Mouse (Mus musculus) MEL (cell line): ENCODE measurements around the gene Col26a1. TPM values are rescaled to one million over a fixed set of nuclear protein-coding genes. Genes with fewer than 3 reads are reported as not detected.

Source experiments
- DNase-seq: peaks from one replicate; pipeline ENCODE4 v3.0.0; 2011; ENCODE audit warnings: low read depth, low spot score
- H3K27ac ChIP-seq: 2 replicates; pipeline ENCODE4 v1.5.1; 2012; ENCODE audit warnings: low read depth, mild to moderate bottlenecking, control low read depth, low read length, moderate library complexity; ENCODE audit not compliant: control insufficient read depth
- H3K27me3 ChIP-seq, 2 experiments: fragments of 150-350 bp in 1 of 2; sonication (generic) in 1 of 2; 2 replicates each; pipeline ENCODE4 v1.6.1; 2012; ENCODE audit warnings: low read length in 2 of 2, mild to moderate bottlenecking in 2 of 2, improper control_type of control experiment in 1 of 2, moderate library complexity in 1 of 2; ENCODE audit not compliant: insufficient read depth in 2 of 2, control insufficient read depth in 1 of 2
- H3K36me3 ChIP-seq, 2 experiments: 2 replicates each; pipeline ENCODE4 v1.6.1; 2012 to 2014; ENCODE audit warnings: low read length in 2 of 2, improper control_type of control experiment in 1 of 2, inconsistent platforms in 1 of 2, mild to moderate bottlenecking in 1 of 2; ENCODE audit not compliant: insufficient read depth in 2 of 2, control insufficient read depth in 1 of 2
- H3K4me1 ChIP-seq, 2 experiments: fragments of 150-350 bp in 1 of 2; sonication (generic) in 1 of 2; 2 replicates each; pipeline ENCODE4 v1.6.1; 2012; ENCODE audit warnings: low read length in 2 of 2, improper control_type of control experiment in 1 of 2, mild to moderate bottlenecking in 1 of 2; ENCODE audit not compliant: insufficient read depth in 2 of 2, control insufficient read depth in 1 of 2
- H3K4me3 ChIP-seq, 2 experiments: fragments of 150-350 bp in 1 of 2; sonication (generic) in 1 of 2; 2 replicates each; pipeline ENCODE4 v1.5.1; 2012; ENCODE audit warnings: low read depth in 2 of 2, low read length in 2 of 2, mild to moderate bottlenecking in 2 of 2, moderate library complexity in 2 of 2, control low read depth in 1 of 2, improper control_type of control experiment in 1 of 2; ENCODE audit not compliant: control insufficient read depth in 1 of 2, insufficient read depth in 1 of 2
- H3K79me2 ChIP-seq: 2 replicates; pipeline ENCODE4 v1.6.1; 2012; ENCODE audit warnings: mild to moderate bottlenecking, low read length, moderate library complexity; ENCODE audit not compliant: control insufficient read depth, poor library complexity, insufficient read depth
- H3K9ac ChIP-seq: 2 replicates; pipeline ENCODE4 v1.6.1; 2012; ENCODE audit warnings: low read depth, mild to moderate bottlenecking, control low read depth, low read length, moderate library complexity; ENCODE audit not compliant: control insufficient read depth, poor library complexity, severe bottlenecking
- H3K9me3 ChIP-seq: fragments of 150-350 bp; sonication (generic); replicated peaks from 2 replicates; pipeline ENCODE4 v1.6.1; 2012; ENCODE audit warnings: mild to moderate bottlenecking, low read length, improper control_type of control experiment, moderate library complexity; ENCODE audit not compliant: insufficient read depth
- CHD2 ChIP-seq: IDR thresholded peaks from 2 replicates; pipeline ENCODE4 v1.6.1; 2011; ENCODE audit warnings: low read length, improper control_type of control experiment
- CTCF ChIP-seq, 3 experiments: IDR thresholded peaks in 2 of 3; conservative IDR thresholded peaks in 1 of 3; 2 replicates each; pipeline ENCODE4 v1.5.1; 2011 to 2012; ENCODE audit warnings: low read length in 3 of 3, low read depth in 2 of 3, mild to moderate bottlenecking in 2 of 3, improper control_type of control experiment in 1 of 3, inconsistent platforms in 1 of 3, mixed read lengths in 1 of 3, moderate library complexity in 1 of 3; ENCODE audit not compliant: control insufficient read depth in 1 of 3, insufficient read depth in 1 of 3, poor library complexity in 1 of 3, severe bottlenecking in 1 of 3
- EP300 ChIP-seq, 2 experiments: IDR thresholded peaks; 2 replicates each; pipeline ENCODE4 v1.6.1; 2011; ENCODE audit warnings: improper control_type of control experiment in 2 of 2, low read length in 2 of 2, low read depth in 1 of 2, mild to moderate bottlenecking in 1 of 2
- HCFC1 ChIP-seq: IDR thresholded peaks from 2 replicates; pipeline ENCODE4 v1.6.1; 2012; ENCODE audit warnings: low read depth, mild to moderate bottlenecking, inconsistent platforms, low read length, improper control_type of control experiment, moderate library complexity
- KAT2A ChIP-seq: conservative IDR thresholded peaks from 2 replicates; pipeline ENCODE4 v1.6.1; 2012; ENCODE audit warnings: low read depth, low read length, improper control_type of control experiment, inconsistent platforms
- MAZ ChIP-seq: IDR thresholded peaks from 2 replicates; pipeline ENCODE4 v1.6.1; 2012; ENCODE audit warnings: low read depth, mild to moderate bottlenecking, inconsistent platforms, low read length, improper control_type of control experiment
- NRF1 ChIP-seq: IDR thresholded peaks from 2 replicates; pipeline ENCODE4 v1.6.1; 2014; ENCODE audit warnings: low read depth, mild to moderate bottlenecking, inconsistent platforms, low read length, improper control_type of control experiment, moderate library complexity; ENCODE audit not compliant: poor library complexity, insufficient read depth, severe bottlenecking
- POLR2AphosphoS5 ChIP-seq: IDR thresholded peaks from 2 replicates; pipeline ENCODE4 v1.6.1; 2012; ENCODE audit warnings: low read depth, borderline replicate concordance, mild to moderate bottlenecking, inconsistent platforms, low read length, moderate library complexity, mixed read lengths
- RAD21 ChIP-seq: IDR thresholded peaks from 2 replicates; pipeline ENCODE4 v1.6.1; 2011; ENCODE audit warnings: mild to moderate bottlenecking, low read depth, low read length, improper control_type of control experiment
- RCOR1 ChIP-seq: IDR thresholded peaks from 2 replicates; pipeline ENCODE4 v1.6.1; 2012; ENCODE audit warnings: low read depth, mild to moderate bottlenecking, inconsistent platforms, low read length, improper control_type of control experiment
- SMC3 ChIP-seq: IDR thresholded peaks from 2 replicates; pipeline ENCODE4 v1.6.1; 2011; ENCODE audit warnings: low read depth, low read length, improper control_type of control experiment
- UBTF ChIP-seq: IDR thresholded peaks from 2 replicates; pipeline ENCODE4 v1.6.1; 2012; ENCODE audit warnings: low read depth, mild to moderate bottlenecking, inconsistent platforms, low read length, improper control_type of control experiment, moderate library complexity, borderline replicate concordance; ENCODE audit not compliant: insufficient read depth
- ZC3H11A ChIP-seq: IDR thresholded peaks from 2 replicates; pipeline ENCODE4 v1.6.1; 2012; ENCODE audit warnings: low read depth, mild to moderate bottlenecking, inconsistent platforms, low read length, improper control_type of control experiment
- ZKSCAN1 ChIP-seq: IDR thresholded peaks from 2 replicates; pipeline ENCODE4 v1.6.1; 2012; ENCODE audit warnings: low read depth, mild to moderate bottlenecking, inconsistent platforms, low read length, improper control_type of control experiment, moderate library complexity
- polyA plus RNA-seq, 2 experiments: library from polyadenylated mRNA; stranded (reverse) in 1 of 2; unstranded in 1 of 2; fragments of >175 nt in 1 of 2; fragments of >200 nt in 1 of 2; gene quantifications; 2 replicates each; pipeline versions ENCODE4 v1.2.1 to v1.2.4; 2012; ENCODE audit warnings: low replicate concordance in 2 of 2, low read depth in 1 of 2; ENCODE audit not compliant: insufficient read length in 2 of 2, insufficient read depth in 1 of 2, missing spikeins in 1 of 2
- total RNA-seq: library from RNA; depleted of rRNA; stranded (reverse); fragments of 300-350 nt; gene quantifications from 2 replicates; pipeline ENCODE4 v1.2.3, GENCODE M21; 2012

Gene Col26a1
- total and polyA plus RNA-seq, 3 experiments, result not detected

GRCm38 (mm10) chr5:136706803-136707202 is 176.2 kb downstream of the Col26a1 start (continued):
- no peak for TF ChIP-seq ZKSCAN1

GRCm38 (mm10) chr5:136705532-136705931 is 177.5 kb downstream of the Col26a1 start:
- Histone ChIP-seq H3K27me3 (no peaks in the 10 kb centered on the region), H3K9ac (no peak overlapping the region), H3K36me3 (no peaks in the 10 kb centered on the region), H3K4me3 (no peak overlapping the region), H3K4me1 (no peaks in the 10 kb centered on the region; a peak in 1 of 4 replicates), H3K79me2 (no peaks in the 10 kb centered on the region), H3K27ac (no peak overlapping the region), H3K9me3 (no peaks in the 10 kb centered on the region)
- DNase-seq, result peak; percentile 64
- no peak for TF ChIP-seq UBTF
- no peak for TF ChIP-seq CHD2
- no peak for TF ChIP-seq RCOR1
- TF ChIP-seq POLR2AphosphoS5, result no peak
- peak; percentile 51 to 72 (median 61) for TF ChIP-seq CTCF (IDR thresholded peaks at IDR 0.05 in 2 of 3, conservative IDR thresholded peaks at IDR 0.05 in 1 of 3; ENCODE audit: control insufficient read depth in 1 of 3, insufficient read depth in 1 of 3, low read depth in 2 of 3, low read length in 3 of 3, poor library complexity in 1 of 3, severe bottlenecking in 1 of 3)
- peak; percentile 39 for TF ChIP-seq SMC3

- DNase-seq, result no peak
- Histone ChIP-seq H3K4me1 (no peaks in the 10 kb centered on the region; a peak in 1 of 4 replicates), H3K9ac (no peak overlapping the region), H3K27me3 (no peaks in the 10 kb centered on the region), H3K79me2 (no peaks in the 10 kb centered on the region), H3K9me3 (no peaks in the 10 kb centered on the region), H3K36me3 (no peaks in the 10 kb centered on the region), H3K27ac (no peak overlapping the region), H3K4me3 (no peak overlapping the region)
- TF ChIP-seq CHD2, result no peak
- TF ChIP-seq RAD21, result no peak
- no peak for TF ChIP-seq NRF1
- no peak for TF ChIP-seq CTCF (IDR thresholded peaks at IDR 0.05 in 2 of 3, conservative IDR thresholded peaks at IDR 0.05 in 1 of 3; ENCODE audit: control insufficient read depth in 1 of 3, insufficient read depth in 1 of 3, low read depth in 2 of 3, low read length in 3 of 3, poor library complexity in 1 of 3, severe bottlenecking in 1 of 3)
- no peak for TF ChIP-seq HCFC1
- TF ChIP-seq ZC3H11A, result no peak
- TF ChIP-seq MAZ, result no peak
- TF ChIP-seq EP300 (IDR thresholded peaks at IDR 0.05; ENCODE audit: low read depth in 1 of 2, low read length in 2 of 2), result no peak
- no peak for TF ChIP-seq ZKSCAN1
- no peak for TF ChIP-seq KAT2A
These were observed 178.9 kb downstream of the Col26a1 start for GRCm38 (mm10) chr5:136704151-136704550.
